In the genomic region with DNA sequence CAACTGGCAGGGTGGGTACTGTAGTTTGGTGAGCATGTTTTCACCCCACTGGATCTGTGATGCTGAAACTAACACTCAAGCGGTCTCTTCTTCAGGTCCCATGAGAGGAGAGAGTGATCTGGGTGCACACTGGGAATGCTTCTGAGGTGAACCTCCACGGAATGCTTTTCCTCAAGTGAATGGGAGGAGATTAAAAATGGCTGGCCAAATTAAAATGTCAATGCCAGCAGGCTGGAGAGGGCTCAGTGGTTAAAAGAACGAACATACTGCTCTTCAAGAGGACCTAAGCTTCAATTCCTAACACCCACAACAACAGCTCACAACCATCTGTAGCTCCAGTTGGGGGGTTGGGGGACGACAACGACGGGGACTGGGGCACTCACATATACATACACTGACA, we compare ENCODE assay signal across 22 mouse cellular contexts. TPM values are rescaled to one million over a fixed set of nuclear protein-coding genes. Genes with fewer than 3 reads are reported as not detected.
DNase-seq lines count a peak whose midpoint lies in the region; TF ChIP-seq lines count a peak whose summit lies in the region.
"Had no signal": no experiment of that assay in that cellular context is flagged by ENCODE, and none has a peak within 500 bp of the region (broad histone marks: within the 10 kb centered on the region; RNA-seq: fewer than 3 reads in every experiment).

No protein-coding gene starts in this region.

- H3K9me3 ChIP-seq in ES-Bruce4 (replicated peaks; ENCODE audit: control insufficient read depth, insufficient read depth, low read length, poor library complexity, severe bottlenecking) = peaks cover 40% of the 10 kb centered on the region
- H3K9me3 ChIP-seq in ES-E14 (ENCODE audit: control insufficient read depth, insufficient read depth, low read depth, low read length) = no peaks in the 10 kb centered on the region
- H3K9me3 ChIP-seq: embryonic facial prominence, embryonic 13.5 days; embryonic facial prominence, embryonic 15.5 days; forebrain, embryonic 10.5 days; forebrain, embryonic 12.5 days had no signal

- in situ Hi-C loops in ES-E14 (cut with MboI; ENCODE audit: low sequenced_read_pairs in 2 of 2, unreplicated experiment in 2 of 2) = loop anchor here in 1 of 2 experiments (25.0 kb wide), 1 partner anchor 712 kb away; a partner anchor contains a TSS

- H3K9ac ChIP-seq in ES-Bruce4 (ENCODE audit: low read depth, poor library complexity, severe bottlenecking) (no peak overlapping the region), ES-E14 (ENCODE audit: insufficient read depth, low read depth, low read length, poor library complexity, severe bottlenecking) (no peak overlapping the region)
- H3K9ac ChIP-seq: embryonic facial prominence, embryonic 13.5 days; embryonic facial prominence, embryonic 15.5 days; forebrain, embryonic 12.5 days had no signal

- H3K36me3 ChIP-seq in ES-Bruce4 (ENCODE audit: control insufficient read depth, insufficient read depth, low read length, poor library complexity, severe bottlenecking) (peaks cover 71% of the 10 kb centered on the region), ES-E14 (ENCODE audit: control insufficient read depth, insufficient read depth, low read length, poor library complexity, severe bottlenecking) (peaks cover 65% of the 10 kb centered on the region)
- H3K36me3 ChIP-seq: forebrain, embryonic 12.5 days had no signal

- TF ChIP-seq CTCF in ES-Bruce4 (IDR thresholded peaks at IDR 0.05; ENCODE audit: low read depth, low read length) = no peak

- no peak overlapping the region for H3K4me3 ChIP-seq in ES-Bruce4 (ENCODE audit: low read depth, low read length)
- no peak overlapping the region for H3K4me3 ChIP-seq in ES-E14 (ENCODE audit: insufficient read depth in 1 of 2, low read depth in 1 of 2, low read length in 2 of 2, poor library complexity in 1 of 2, severe bottlenecking in 1 of 2)
- H3K4me3 ChIP-seq: embryonic facial prominence, embryonic 13.5 days; embryonic facial prominence, embryonic 15.5 days; erythroblast, embryonic 14.5 days; forebrain, embryonic 10.5 days; forebrain, embryonic 12.5 days had no signal

- peak overlapping the region; percentile 89 for H3K27ac ChIP-seq in ES-Bruce4 (ENCODE audit: insufficient read depth, low read length)
- peak overlapping the region; percentile 69 for H3K27ac ChIP-seq in ES-E14 (ENCODE audit: insufficient read depth, low read depth, low read length, poor library complexity, severe bottlenecking)
- H3K27ac ChIP-seq: embryonic facial prominence, embryonic 13.5 days; embryonic facial prominence, embryonic 15.5 days; forebrain, embryonic 10.5 days; forebrain, embryonic 12.5 days had no signal

- H3K4me1 ChIP-seq in ES-Bruce4 (ENCODE audit: control insufficient read depth, insufficient read depth, low read length) (peaks cover 2% of the 10 kb centered on the region), ES-E14 (ENCODE audit: control insufficient read depth in 2 of 2, insufficient read depth in 2 of 2, low read length in 2 of 2, poor library complexity in 1 of 2) (peaks cover 14 to 28% of the 10 kb centered on the region in 2 experiments)
- H3K4me1 ChIP-seq: forebrain, embryonic 12.5 days had no signal

- no peak for TF ChIP-seq POLR2A in ES-Bruce4 (IDR thresholded peaks at IDR 0.05; ENCODE audit: insufficient read depth, low read length)

- no peaks in the 10 kb centered on the region for H3K27me3 ChIP-seq in ES-Bruce4 (ENCODE audit: control insufficient read depth, insufficient read depth, low read length, poor library complexity, severe bottlenecking)
- H3K27me3 ChIP-seq: embryonic facial prominence, embryonic 13.5 days; embryonic facial prominence, embryonic 15.5 days; forebrain, embryonic 12.5 days; Patski had no signal

- DNase-seq in ES-E14 (ENCODE audit: low read depth, low spot score) (no peak), ZHBTc4 (ENCODE audit: low read depth, low spot score) (peak; percentile 86)
- DNase-seq in cerebellum, postnatal 36 days = no peak
- DNase-seq in urinary bladder, adult 18-20 months (ENCODE audit: low spot score in 2 of 2) = no peak
- DNase-seq in Muller cell, postnatal 12 days (ENCODE audit: inconsistent ontology term) = no peak
- no peak for DNase-seq in spleen, postnatal 14 days (ENCODE audit: low spot score in 2 of 2)
- DNase-seq: adrenal gland, adult 8-10 months; adrenal gland, postnatal 14 days; adrenal gland, postnatal 36 days; cerebellum, adult 11-12 months; cerebellum, adult 2 months; cerebellum, adult 9-10 months; cerebellum, postnatal 10 days; cerebellum, postnatal 25 days; embryo, embryonic 11 days had no signal

- no peak for TF ChIP-seq EP300 in ES-Bruce4 (IDR thresholded peaks at IDR 0.05; ENCODE audit: insufficient read depth, low read depth, low read length)

TF ChIP-seq in ES-E14, 5 proteins besides CTCF, POLR2A, EP300 and RAD21:
- TF ChIP-seq ZNF384 (IDR thresholded peaks at IDR 0.05; ENCODE audit: low read depth, low read length) (no peak), MAFK (IDR thresholded peaks at IDR 0.05; ENCODE audit: insufficient read depth, low read depth, low read length) (no peak), ZC3H11A (IDR thresholded peaks at IDR 0.05; ENCODE audit: borderline replicate concordance, low read depth, low read length) (no peak), CHD2 (IDR thresholded peaks at IDR 0.05; ENCODE audit: low read depth, low read length) (no peak), HCFC1 (IDR thresholded peaks at IDR 0.05; ENCODE audit: borderline replicate concordance, insufficient read depth, low read length) (no peak)

RNA-seq across cellular contexts. Expression of a gene that starts 39.3 kb away (rescaled TPM):
- polyA plus RNA-seq in ES-Bruce4 (2011; ENCODE audit: insufficient read depth, insufficient read length, low read depth, missing spikeins) = 130 and 133 TPM in 2 replicates
- total RNA-seq in ES-E14 (2012; rRNA removed) = 136 and 147 TPM in 2 replicates
